Mouse (Mus musculus) hindbrain, embryonic 10.5 days (tissue): ENCODE data around the gene Mcrs1. TPM values are rescaled to one million over a fixed set of nuclear protein-coding genes. Genes with fewer than 3 reads are reported as not detected.

ENCODE experiments used
- DNase-seq: peaks from one replicate; pipeline ENCODE4 v3.0.0-alpha.2; 2017; ENCODE audit warnings: low spot score
- H3K27ac ChIP-seq: fragments of 300-500 bp; sonication (generic); 2 replicates; pipeline ENCODE4 v1.5.1; 2016; ENCODE audit warnings: mild to moderate bottlenecking, moderate library complexity
- H3K27me3 ChIP-seq: fragments of 300-500 bp; sonication (generic); 2 replicates; pipeline ENCODE4 v1.6.1; 2016; ENCODE audit warnings: mild to moderate bottlenecking; ENCODE audit not compliant: poor library complexity, insufficient read depth, severe bottlenecking
- H3K36me3 ChIP-seq: fragments of 300-500 bp; sonication (generic); 2 replicates; pipeline ENCODE4 v1.6.1; 2016; ENCODE audit warnings: mild to moderate bottlenecking, moderate library complexity
- H3K4me1 ChIP-seq: fragments of 300-500 bp; sonication (generic); replicated peaks from 2 replicates; pipeline ENCODE4 v1.6.1; 2016; ENCODE audit warnings: mild to moderate bottlenecking
- H3K4me3 ChIP-seq: fragments of 300-500 bp; sonication (generic); 2 replicates; pipeline ENCODE4 v1.5.1; 2016; ENCODE audit warnings: mild to moderate bottlenecking, moderate library complexity
- H3K9me3 ChIP-seq: fragments of 300-500 bp; sonication (generic); 2 replicates; pipeline ENCODE4 v1.6.1; 2016; ENCODE audit warnings: mild to moderate bottlenecking, moderate library complexity
- WGBS: fragments of 180-500 bp; shearing (Covaris S2); methylation state at CpG from one replicate; pipeline ENCODE4 v1.1.7; 2016; 5-methylcytosine and 5-hydroxymethylcytosine counted together
- polyA plus RNA-seq: library from polyadenylated mRNA; unstranded; fragments of >200 nt; fragmentation: Nextera tagmentation; extraction: Ambion mirVana; gene quantifications from 2 replicates; pipeline ENCODE4 v1.2.1, GENCODE M21; 2016

The Mcrs1 gene
- polyA plus RNA-seq, 1 experiment from 2014 or later, result 213 TPM

GRCm38 (mm10) chr15:99221315-99221952, 30.3 kb downstream of the Mcrs1 start:
- DNase-seq, result peak; percentile 45
- Histone ChIP-seq H3K4me1 (peaks cover 55% of the 10 kb centered on the region), H3K9me3 (no peaks in the 10 kb centered on the region), H3K36me3 (no peaks in the 10 kb centered on the region), H3K27ac (no peak overlapping the region), H3K27me3 (peaks cover 74% of the 10 kb centered on the region), H3K4me3 (no peak overlapping the region)
- 7% methylated on average over 8 of the region's 8 CpGs for WGBS

GRCm38 (mm10) chr15:99217630-99218029, 34.1 kb downstream of the Mcrs1 start:
- no peak overlapping the region for H3K27ac ChIP-seq
- peaks cover 35% of the 10 kb centered on the region for H3K27me3 ChIP-seq
- no peaks in the 10 kb centered on the region for H3K9me3 ChIP-seq
- peaks cover 17% of the 10 kb centered on the region for H3K4me1 ChIP-seq
- WGBS, result 89% methylated on average over 4 of the region's 4 CpGs
- peaks cover 29% of the 10 kb centered on the region for H3K36me3 ChIP-seq
- DNase-seq, result no peak
- H3K4me3 ChIP-seq, result no peak overlapping the region

GRCm38 (mm10) chr15:99215741-99216463, 35.9 kb downstream of the Mcrs1 start:
- peaks cover 18% of the 10 kb centered on the region for H3K27me3 ChIP-seq
- H3K4me3 ChIP-seq, result no peak overlapping the region
- H3K4me1 ChIP-seq, result no peaks in the 10 kb centered on the region
- peaks cover 46% of the 10 kb centered on the region for H3K36me3 ChIP-seq
- WGBS, result 83% methylated on average over 11 of the region's 11 CpGs
- H3K27ac ChIP-seq, result no peak overlapping the region
- DNase-seq, result no peak
- H3K9me3 ChIP-seq, result no peaks in the 10 kb centered on the region

DNA sequence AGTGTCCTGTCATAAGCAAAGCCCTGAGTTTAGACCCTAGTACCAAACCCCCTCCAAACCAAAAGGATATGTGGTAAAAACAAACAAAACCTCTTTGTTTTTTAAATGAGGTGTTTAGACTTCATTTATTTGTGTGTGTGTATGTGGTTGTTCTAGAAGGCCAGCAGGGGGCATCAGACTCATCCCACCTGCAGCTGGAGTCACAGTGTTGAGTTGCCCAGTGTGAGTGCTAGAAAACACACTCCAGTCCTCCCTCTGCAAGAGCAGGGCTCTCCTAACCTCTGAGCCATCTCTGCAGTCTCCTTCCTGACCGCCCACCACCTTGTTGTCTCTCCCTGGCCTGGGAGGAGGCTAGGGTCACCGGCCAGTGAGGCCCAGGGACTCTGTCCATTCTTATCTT, 36.8 kb downstream of the Mcrs1 start:
- Histone ChIP-seq H3K36me3 (peaks cover 55% of the 10 kb centered on the region), H3K4me3 (no peak overlapping the region), H3K4me1 (no peaks in the 10 kb centered on the region), H3K9me3 (no peaks in the 10 kb centered on the region), H3K27me3 (peaks cover 9% of the 10 kb centered on the region), H3K27ac (no peak overlapping the region)
- DNase-seq, result no peak
- 84% methylated on average over 2 of the region's 2 CpGs for WGBS

DNA sequence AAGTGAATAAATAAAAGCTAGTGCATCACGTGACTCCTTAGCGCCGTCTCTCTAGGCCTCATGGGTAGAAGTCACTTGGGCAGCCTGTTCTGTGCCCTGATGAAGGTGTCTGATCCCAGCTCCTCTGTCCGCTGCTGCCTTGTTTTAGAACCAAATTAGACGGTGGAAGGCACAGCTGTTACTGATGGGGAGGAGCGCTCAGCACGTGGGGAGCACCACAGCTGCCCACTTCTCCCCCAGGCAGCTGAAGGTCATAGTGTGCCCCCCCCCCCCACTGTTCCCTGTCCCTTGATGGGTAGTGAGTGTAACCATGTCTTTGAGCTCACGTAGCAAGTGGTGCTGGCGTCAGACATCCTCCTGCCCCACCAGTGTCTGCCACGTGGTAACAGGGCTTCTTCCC, 38.6 kb downstream of the Mcrs1 start:
- no peaks in the 10 kb centered on the region for H3K4me1 ChIP-seq
- H3K9me3 ChIP-seq, result no peaks in the 10 kb centered on the region
- 86% methylated on average over 10 of the region's 10 CpGs for WGBS
- no peak overlapping the region for H3K4me3 ChIP-seq
- no peak for DNase-seq
- H3K36me3 ChIP-seq, result peaks cover 73% of the 10 kb centered on the region
- H3K27me3 ChIP-seq, result no peaks in the 10 kb centered on the region
- H3K27ac ChIP-seq, result no peak overlapping the region

DNA sequence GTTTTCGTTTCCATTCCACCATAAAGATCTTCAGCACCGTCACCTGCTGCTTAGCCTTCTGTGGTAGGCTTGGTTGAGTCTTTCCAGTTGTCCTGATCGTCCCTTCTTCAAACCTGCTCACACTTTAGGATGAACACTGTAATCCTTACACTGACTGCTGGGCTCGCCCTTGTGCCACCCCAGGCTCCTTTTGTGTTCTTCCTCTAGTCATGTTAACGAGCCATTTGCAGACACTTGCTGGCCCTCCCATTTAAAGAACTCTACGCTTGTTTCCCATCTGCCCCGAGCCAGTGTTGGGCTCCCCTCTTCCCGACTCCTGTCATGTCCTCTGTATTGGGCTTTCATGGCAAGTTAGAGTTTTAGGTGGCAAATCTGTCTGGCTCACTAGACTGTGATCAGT, 45.8 kb downstream of the Mcrs1 start:
- Histone ChIP-seq H3K4me1 (no peaks in the 10 kb centered on the region), H3K27ac (no peak overlapping the region), H3K27me3 (no peaks in the 10 kb centered on the region), H3K9me3 (no peaks in the 10 kb centered on the region), H3K4me3 (no peak overlapping the region), H3K36me3 (peaks cover 91% of the 10 kb centered on the region)
- WGBS, result 71% methylated on average over 8 of the region's 8 CpGs
- no peak for DNase-seq

GRCm38 (mm10) chr15:99198761-99199160, 53.0 kb downstream of the Mcrs1 start:
- H3K4me1 ChIP-seq, result peaks cover 11% of the 10 kb centered on the region
- DNase-seq, result no peak
- no peaks in the 10 kb centered on the region for H3K27me3 ChIP-seq
- H3K4me3 ChIP-seq, result no peak overlapping the region
- H3K36me3 ChIP-seq, result peaks cover 82% of the 10 kb centered on the region
- H3K27ac ChIP-seq, result no peak overlapping the region
- H3K9me3 ChIP-seq, result no peaks in the 10 kb centered on the region

DNA sequence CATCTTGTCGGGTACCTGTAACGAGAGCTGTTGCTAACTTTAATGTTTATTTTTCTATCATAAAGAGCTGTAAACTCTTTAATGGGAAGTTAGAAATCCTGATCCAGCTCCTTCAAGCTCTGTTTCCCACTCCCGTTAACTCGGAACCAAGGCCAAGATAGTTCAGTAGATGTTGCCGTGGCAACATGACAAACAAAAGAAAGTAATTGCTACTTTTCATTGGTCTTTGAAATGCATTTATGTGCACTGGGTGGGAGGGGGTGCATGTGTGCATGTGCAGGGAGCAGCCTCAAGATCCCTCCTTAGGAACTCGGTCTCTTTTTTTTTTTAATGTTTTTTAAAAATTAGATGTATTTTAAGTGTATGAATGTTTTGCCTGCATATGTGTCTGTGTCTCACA, 56.7 kb downstream of the Mcrs1 start:
- Histone ChIP-seq H3K27ac (no peak overlapping the region), H3K4me1 (peaks cover 11% of the 10 kb centered on the region), H3K36me3 (peaks cover 82% of the 10 kb centered on the region), H3K4me3 (no peak overlapping the region), H3K9me3 (no peaks in the 10 kb centered on the region), H3K27me3 (no peaks in the 10 kb centered on the region)
- WGBS, result 65% methylated on average over 6 of the region's 6 CpGs
- DNase-seq, result no peak

DNA sequence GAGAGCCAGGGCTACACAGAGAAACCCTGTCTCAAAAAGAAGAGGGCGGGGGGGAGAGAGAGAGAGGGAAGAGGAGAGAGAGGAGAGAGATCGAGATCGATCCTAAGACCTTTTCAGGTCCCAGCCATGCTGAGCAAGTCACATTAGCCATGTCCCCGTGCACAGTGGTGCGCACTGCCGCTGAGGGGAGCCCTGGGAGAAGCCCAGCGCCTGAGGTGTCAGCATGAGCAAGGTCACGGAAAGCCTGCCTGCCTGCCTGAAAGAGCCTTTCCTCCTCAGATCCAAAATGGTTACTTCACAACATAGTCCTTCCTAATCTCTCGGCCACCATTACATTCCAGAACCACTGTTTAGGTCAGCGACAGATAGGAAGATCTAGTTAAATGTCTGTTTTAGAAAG, 57.4 kb downstream of the Mcrs1 start:
- Histone ChIP-seq H3K4me3 (no peak overlapping the region), H3K27me3 (no peaks in the 10 kb centered on the region), H3K27ac (no peak overlapping the region), H3K9me3 (no peaks in the 10 kb centered on the region), H3K4me1 (peaks cover 11% of the 10 kb centered on the region), H3K36me3 (peaks cover 82% of the 10 kb centered on the region)
- WGBS, result 78% methylated on average over 10 of the region's 10 CpGs
- DNase-seq, result no peak

Other genes starting within 250 kb of the Mcrs1 start
- 111 and 135 TPM in 2 replicates for gene Tuba1c, start 222.1 kb downstream of the Mcrs1 start, polyA plus RNA-seq
- 9.7 and 14.4 TPM in 2 replicates for gene Prph, start 196.8 kb downstream of the Mcrs1 start, polyA plus RNA-seq
- 41.6 and 46.8 TPM in 2 replicates for gene Troap, start 177.4 kb downstream of the Mcrs1 start, polyA plus RNA-seq
- 0.78 and 8.7 TPM in 2 replicates for gene C1ql4, start 164.1 kb downstream of the Mcrs1 start, polyA plus RNA-seq
- gene Dnajc22, start 158.8 kb downstream of the Mcrs1 start, polyA plus RNA-seq, result 1.9 and 2.2 TPM in 2 replicates
- gene Spats2, start 126.0 kb downstream of the Mcrs1 start, polyA plus RNA-seq, result 58.4 and 62.6 TPM in 2 replicates
- 0.04 and 0.12 TPM in 2 replicates for gene Kcnh3, start 27.1 kb downstream of the Mcrs1 start, polyA plus RNA-seq
- 61.1 and 63.3 TPM in 2 replicates for gene Prpf40b, start 43.1 kb upstream of the Mcrs1 start, polyA plus RNA-seq
- gene Fam186b, start 43.9 kb upstream of the Mcrs1 start, polyA plus RNA-seq, result 0.20 and 0.27 TPM in 2 replicates
- gene Fmnl3, start 118.5 kb upstream of the Mcrs1 start, polyA plus RNA-seq, result 10.7 and 14.6 TPM in 2 replicates
- gene Tmbim6, start 140.9 kb upstream of the Mcrs1 start, polyA plus RNA-seq, result 283 and 284 TPM in 2 replicates
- 13.5 and 15.8 TPM in 2 replicates for gene Nckap5l, start 205.8 kb upstream of the Mcrs1 start, polyA plus RNA-seq
- gene Bcdin3d, start 222.8 kb upstream of the Mcrs1 start, polyA plus RNA-seq, result 19.3 and 20.2 TPM in 2 replicates